Mouse (Mus musculus) urinary bladder, postnatal 10 days (tissue): ENCODE measurements at regions not wholly inside any gene's neighbourhood (a gene's known extent, or its start where the extent isn't known, plus 50 kb on each side); places are given as distances from the start of the nearest gene placed in this dataset.

Experiments
- DNase-seq: peaks from one replicate; pipeline ENCODE4 v3.0.0; 2022; ENCODE audit warnings: low spot score

DNA sequence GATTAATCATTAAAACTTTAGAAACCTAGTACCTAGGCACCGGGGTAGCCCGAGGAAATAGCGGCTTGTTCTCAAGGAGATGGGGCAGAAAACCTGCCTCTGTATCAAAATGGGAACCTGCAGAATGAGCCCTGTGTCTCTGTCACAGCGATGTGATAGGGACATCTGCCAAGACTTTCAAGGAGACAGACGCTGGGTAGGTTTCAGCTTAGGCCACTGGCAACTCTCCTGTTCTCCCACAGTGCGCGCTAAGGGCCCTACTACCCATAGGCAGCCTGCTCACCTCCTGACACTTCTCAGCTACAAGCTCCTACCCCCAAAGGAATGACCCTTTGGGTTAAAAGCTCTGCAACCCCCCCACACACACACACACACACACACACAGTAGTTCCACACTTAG is 396.4 kb downstream of the Sox9 start:
- no peak for DNase-seq

DNA sequence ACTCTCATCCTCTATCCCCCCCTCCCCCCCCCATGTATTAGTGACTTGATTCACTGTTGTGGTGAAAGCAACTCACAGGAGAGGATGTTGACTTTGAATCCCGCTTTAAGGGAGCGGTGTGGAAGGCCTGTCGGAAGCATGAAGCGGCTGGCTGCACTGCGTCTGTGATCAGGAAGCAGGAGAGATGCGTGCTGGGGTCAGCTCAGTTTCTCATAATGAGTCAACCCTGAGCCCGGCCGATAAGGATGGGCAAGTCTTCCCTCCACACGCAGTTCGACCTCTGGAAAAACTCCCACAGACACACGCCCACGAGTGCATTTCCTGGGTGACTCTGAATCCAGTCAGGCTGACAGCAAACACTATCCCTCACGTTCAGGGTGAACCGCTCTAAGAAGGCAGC is 398.0 kb downstream of the Sox9 start:
- no peak for DNase-seq

DNA sequence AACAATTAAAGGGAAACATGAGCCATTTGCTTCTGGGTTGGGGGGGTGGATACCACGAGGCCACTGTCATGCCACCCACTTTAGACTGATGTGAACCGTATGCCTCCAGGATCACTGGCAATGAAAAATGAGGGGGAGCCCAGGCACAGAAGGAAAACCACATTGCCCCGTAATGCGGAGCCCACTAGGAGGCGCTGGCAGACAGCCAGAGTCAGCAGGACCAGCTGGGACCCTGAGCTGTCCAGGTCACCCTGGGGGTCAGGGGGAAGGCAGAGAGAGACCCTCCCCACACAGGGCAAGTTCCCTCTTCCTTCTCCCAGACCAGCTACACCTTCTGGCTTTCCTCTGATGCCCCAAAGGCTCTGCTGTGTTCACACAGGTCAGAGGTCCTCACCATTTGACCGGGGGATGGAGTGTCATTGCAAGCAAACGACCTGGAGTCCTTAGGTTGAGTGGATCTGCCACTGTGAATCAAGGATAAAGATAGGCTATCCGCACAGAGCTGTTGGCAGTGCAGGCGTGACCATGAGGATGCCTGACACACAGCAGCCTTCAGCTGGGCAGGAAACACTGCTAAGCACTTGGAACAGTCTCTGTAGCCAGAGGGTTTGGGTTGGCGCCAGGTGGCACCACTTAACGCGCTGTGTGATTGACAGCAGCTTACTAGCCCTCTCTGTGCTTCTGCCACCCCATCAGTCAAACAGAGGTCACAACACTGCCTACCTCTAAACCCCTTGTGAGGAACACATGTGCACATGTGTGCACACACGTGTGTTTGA is 400.2 kb downstream of the Sox9 start:
- no peak for DNase-seq

DNA sequence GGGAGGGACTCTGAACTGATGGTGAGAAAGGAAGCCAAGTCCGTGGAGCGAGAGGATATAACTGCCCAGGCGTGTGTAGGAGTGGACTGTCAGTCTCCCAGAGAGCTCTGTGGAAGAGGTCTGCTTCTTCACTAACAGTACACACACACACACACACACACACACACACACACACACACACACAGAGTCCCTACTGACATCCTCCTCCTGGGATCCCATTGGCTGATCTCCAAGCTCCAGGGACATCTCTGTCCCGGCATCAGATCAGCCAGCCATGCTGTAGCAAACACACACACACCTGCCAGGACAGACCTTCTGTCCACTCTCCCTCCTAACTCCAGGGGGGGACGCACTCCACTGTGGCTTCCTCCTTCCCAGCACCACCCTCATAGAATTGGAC is 401.5 kb downstream of the Sox9 start:
- no peak for DNase-seq

DNA sequence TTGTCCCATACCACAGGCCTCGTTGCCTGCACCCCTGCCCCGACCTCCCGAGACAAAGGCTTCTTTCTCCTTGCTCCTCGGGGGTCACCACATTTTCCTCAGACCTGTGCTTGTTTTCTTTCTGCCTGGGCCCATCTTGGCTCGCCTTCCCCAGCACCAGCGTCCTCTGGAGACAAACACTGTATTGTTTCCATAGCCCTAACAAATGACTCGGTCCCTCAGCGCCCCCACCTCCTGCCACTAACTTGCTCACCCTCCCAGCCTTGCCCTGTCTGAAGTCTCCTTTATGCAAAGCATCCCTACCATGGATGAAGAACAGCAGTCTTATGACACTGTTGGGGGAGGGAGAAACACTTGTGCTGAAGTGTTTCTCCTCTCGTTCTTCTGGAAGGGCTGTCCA is 402.1 kb downstream of the Sox9 start:
- no peak for DNase-seq

DNA sequence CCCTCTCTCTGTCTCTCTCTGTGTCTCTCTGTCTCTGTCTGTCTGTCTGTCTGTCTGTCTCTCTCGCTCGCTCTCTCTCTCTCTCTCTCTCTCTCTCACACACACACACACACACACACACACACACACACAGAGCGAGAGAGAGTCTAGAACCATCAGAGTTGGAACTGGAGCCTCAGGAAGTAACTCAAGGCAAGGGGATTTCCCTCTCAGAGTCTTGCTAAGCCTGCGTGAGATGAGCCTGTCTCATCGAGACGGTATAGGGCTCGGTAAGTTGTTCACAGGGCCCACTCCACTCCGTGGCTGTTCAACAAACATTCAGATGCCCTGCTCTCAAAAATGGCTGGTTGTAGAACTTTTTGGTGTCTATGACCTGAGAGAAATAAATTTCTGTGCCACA is 405.4 kb downstream of the Sox9 start:
- DNase-seq: no peak

DNA sequence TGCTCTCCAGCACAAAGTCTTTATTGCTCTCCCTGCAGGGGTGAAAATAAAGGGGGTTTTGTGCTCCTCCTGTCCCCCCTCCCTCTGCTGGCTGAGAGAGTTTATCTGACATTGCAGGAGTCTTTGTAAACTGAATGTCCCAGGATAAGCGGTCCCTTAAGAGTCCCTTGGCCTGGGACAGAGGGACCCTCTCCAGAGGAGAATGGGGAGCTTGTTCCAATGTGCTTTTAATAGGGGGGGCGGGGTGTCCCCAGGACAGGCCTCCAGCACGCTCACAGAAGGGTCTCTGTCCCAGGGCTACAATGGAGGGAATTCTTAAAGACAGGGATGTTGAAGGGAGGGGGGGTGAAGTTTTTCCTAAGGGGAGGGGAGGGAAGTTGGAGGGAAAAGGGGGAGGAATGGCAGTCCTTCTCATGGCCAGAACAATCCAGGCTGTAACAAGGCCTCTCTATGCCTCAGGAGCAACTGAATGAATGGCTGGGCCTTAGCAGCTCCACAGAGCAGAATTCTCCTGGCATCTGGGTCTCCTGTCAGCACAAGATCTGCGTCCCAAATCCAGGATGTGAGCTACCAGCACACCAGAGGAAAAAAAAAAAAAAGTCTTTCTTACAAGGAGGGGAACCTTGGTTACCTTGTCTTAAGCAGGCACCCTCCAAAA is 406.4 kb downstream of the Sox9 start:
- no peak for DNase-seq

DNA sequence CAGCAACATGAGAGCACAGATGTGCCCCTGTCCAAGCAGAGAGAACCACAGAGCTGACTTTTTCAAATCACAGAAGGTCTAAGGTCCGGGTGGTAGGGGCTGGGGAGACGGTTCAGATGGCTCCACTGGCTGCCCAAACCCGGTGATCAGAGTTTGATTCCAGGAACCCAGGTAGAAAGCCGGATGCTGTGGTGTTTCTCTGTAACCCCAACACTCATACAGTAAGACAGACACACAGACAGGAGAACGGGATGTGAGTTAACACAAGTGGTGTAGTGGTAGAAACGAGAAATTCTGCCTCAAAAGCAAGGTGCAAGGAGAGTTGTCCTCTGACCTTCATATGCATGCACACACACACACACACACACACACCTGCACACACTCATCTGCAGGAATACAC is 408.0 kb downstream of the Sox9 start:
- no peak for DNase-seq

DNA sequence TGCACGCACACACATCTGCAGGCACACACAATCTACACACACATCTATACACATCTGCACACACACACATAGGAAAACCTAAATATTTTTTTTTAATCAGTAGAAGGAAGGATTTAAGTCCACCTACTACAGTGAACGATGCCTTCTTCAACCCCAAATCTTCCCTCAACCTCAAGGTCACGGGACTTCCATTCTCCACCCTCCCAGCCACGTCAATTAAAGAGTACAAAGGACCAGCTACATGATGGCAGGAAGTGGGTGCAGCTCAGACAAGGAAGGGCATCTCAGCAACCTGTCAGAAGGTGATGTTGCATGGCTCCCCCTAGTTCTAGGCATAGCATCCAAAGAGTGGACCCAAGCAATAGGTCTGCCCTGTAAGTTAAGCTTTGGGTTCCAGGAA is 408.5 kb downstream of the Sox9 start:
- DNase-seq: no peak

DNA sequence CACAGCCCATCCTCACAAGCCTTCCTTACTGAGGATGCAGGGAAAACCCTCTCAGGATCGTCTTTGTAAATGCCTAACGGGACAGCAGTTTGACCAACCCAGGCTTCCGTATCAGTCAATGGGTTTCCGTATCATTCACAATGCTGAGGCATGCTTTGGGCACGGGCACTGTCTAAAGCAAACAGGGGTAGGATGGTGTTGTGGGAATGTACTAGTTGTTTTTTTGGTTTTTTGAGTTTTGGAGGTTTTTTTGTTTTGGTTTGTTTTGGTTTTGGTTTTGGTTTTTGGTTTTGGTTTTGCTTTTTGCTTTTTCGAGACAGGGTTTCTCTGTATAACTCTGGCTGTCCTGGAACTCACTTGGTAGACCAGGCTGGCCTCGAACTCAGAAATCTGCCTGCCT is 409.0 kb downstream of the Sox9 start:
- no peak for DNase-seq

DNA sequence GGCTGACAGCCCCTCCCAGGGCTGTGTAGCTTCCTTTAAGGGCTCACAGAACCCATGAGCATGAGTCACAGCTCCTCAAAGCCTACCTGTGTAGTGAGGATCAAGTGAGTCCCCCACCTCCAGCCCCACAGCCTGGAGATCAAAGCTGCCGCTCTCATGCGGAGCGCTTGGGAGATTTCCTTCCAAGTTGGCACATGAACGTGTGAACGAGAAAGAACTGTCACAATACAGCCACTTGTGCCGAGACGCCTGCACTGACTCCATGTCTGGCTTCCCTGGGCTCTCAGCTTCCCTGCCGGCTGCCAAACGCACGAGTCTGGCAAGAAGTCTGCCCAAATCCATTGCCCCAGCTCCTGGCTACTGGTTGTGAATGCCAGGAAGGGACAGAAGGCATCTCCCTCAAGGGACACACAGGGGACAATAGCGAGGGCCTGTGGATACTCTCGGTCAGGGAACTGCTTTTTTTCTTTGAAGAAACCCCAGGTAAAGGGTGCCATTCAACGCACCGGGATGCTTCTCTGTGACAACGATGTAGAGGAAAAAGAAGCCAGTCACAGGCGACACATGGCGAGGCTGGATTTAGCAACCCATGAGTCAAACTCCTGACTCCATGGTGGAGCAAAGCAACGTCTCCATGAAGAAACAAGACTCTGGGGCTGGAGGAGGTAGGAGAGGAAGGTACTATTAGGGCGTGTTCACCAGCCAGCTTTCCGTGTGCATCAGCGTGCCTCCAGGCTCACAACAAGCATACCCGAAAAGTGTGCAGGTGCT is 410.2 kb downstream of the Sox9 start:
- no peak for DNase-seq

DNA sequence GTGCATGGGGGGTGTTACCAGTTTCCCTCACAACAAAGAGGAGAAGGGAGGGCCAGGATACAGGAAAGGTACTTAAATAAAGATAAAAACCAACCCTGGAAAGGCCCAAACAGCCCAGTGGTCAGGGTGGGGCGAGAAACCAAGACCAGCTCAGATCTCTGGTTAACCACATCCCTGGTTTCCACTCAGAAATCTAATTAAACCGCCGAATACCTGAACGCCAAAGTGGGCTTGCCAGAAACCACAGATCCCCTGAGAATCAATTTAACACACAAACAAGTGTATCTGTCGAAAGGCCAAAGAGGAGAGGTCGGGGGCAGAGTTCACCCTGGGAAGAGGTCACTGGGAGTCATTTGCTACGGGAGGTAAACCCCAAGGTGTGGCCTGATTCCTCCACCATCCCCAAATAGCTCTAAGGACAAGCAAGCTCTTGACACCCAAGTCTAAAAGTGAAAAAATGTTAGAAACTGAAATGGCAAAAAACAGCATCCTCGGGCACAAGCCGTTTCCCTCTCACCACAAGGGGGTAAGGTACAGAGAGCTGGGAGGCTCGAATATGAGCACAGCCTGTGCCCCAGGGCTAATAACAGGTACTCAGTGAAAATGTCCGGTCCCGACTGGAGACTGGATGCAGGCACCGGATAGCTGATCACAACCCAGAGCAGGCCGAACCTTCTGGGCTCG is 412.3 kb downstream of the Sox9 start:
- no peak for DNase-seq
